Mouse (Mus musculus) C2C12 (cell line): Measurements from ENCODE around the gene Lrcol1.

Experiments
- CTCF ChIP-seq: IDR thresholded peaks from one replicate; pipeline ENCODE4 v1.5.1; 2011; ENCODE audit not compliant: control insufficient read depth, insufficient read depth, insufficient read length
- MYOG ChIP-seq: IDR thresholded peaks from one replicate; pipeline ENCODE4 v1.6.1; 2011; ENCODE audit not compliant: control insufficient read depth, insufficient read length; ENCODE audit errors: extremely low read depth

- TF ChIP-seq CTCF (no peak), MYOG (no peak)
Measured at GRCm38 (mm10) chr5:110296637-110297036, 47.9 kb upstream of the Lrcol1 start.
